Mouse (Mus musculus) midbrain, embryonic 13.5 days (tissue): ENCODE data around the gene Opcml. TPM values are rescaled to one million over a fixed set of nuclear protein-coding genes. Genes with fewer than 3 reads are reported as not detected.

Source experiments
- ATAC-seq: fragments of 200-750 bp; cut with Nextera tagmentation; 2 replicates; pipeline ENCODE4 v1.8.0; 2017; ENCODE audit warnings: mild to moderate bottlenecking, moderate TSS enrichment, moderate library complexity
- H3K27ac ChIP-seq: fragments of 300-500 bp; sonication (generic); 2 replicates; pipeline ENCODE4 v1.5.1; 2015; ENCODE audit warnings: inconsistent platforms, mild to moderate bottlenecking, moderate library complexity
- H3K27me3 ChIP-seq: fragments of 300-500 bp; sonication (generic); 2 replicates; pipeline ENCODE4 v1.6.1; 2015; ENCODE audit warnings: mild to moderate bottlenecking, inconsistent platforms
- H3K36me3 ChIP-seq: fragments of 300-500 bp; sonication (generic); 2 replicates; pipeline ENCODE4 v1.6.1; 2015; ENCODE audit warnings: mild to moderate bottlenecking, inconsistent platforms
- H3K4me1 ChIP-seq: fragments of 300-500 bp; sonication (generic); replicated peaks from 2 replicates; pipeline ENCODE4 v1.6.1; 2015; ENCODE audit warnings: inconsistent platforms
- H3K4me2 ChIP-seq: fragments of 300-500 bp; sonication (generic); replicated peaks from 2 replicates; pipeline ENCODE4 v1.6.1; 2015; ENCODE audit warnings: moderate library complexity, mild to moderate bottlenecking, inconsistent platforms
- H3K4me3 ChIP-seq: fragments of 300-500 bp; sonication (generic); replicated peaks from 2 replicates; pipeline ENCODE4 v1.5.1; 2015; ENCODE audit warnings: mild to moderate bottlenecking, inconsistent platforms
- H3K9ac ChIP-seq: fragments of 300-500 bp; sonication (generic); replicated peaks from 2 replicates; pipeline ENCODE4 v1.6.1; 2015; ENCODE audit warnings: mild to moderate bottlenecking, inconsistent platforms
- H3K9me3 ChIP-seq: fragments of 300-500 bp; sonication (generic); 2 replicates; pipeline ENCODE4 v1.6.1; 2016; ENCODE audit warnings: mild to moderate bottlenecking, inconsistent platforms
- WGBS: fragments of 180-500 bp; shearing (Covaris S2); methylation state at CpG from one replicate; pipeline ENCODE4 v1.1.7; 2015; 5-methylcytosine and 5-hydroxymethylcytosine counted together
- polyA plus RNA-seq: library from polyadenylated mRNA; unstranded; fragments of >200 nt; fragmentation: Nextera tagmentation; extraction: Ambion mirVana; gene quantifications from 2 replicates; pipeline ENCODE4 v1.2.1, GENCODE M21; 2015

Opcml gene
- polyA plus RNA-seq, 1 experiment from 2014 or later, result 18.9 TPM

DNA sequence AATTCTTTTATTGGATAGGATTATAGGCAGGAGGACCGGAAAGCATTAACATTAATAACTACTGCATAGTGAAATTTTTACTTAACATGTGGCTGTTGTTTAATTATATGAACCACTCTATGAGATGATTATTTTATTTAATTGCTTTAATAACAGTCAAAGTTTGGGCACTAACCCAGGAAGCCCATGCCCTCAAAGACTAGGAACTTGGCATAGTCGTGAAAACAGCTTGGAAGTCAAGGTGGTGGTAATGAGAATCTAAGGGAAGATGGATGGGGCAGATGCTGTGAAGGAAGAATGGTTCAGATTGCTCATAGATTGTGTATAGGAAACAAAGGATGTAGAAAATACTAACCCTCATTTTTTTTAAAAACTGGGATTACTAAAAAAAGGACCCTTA lies 399.7 kb downstream of the Opcml start:
- Histone ChIP-seq H3K9ac (no peak overlapping the region), H3K27ac (no peak overlapping the region), H3K27me3 (0 out of 2 replicates have a peak, but pooled peaks cover 3% of the 10 kb centered on the region), H3K9me3 (no peaks in the 10 kb centered on the region), H3K36me3 (no peaks in the 10 kb centered on the region), H3K4me3 (no peak overlapping the region), H3K4me1 (no peaks in the 10 kb centered on the region), H3K4me2 (no peak overlapping the region)
- no peak for ATAC-seq
- 85% methylated on average over 2 of the region's 2 CpGs for WGBS

DNA sequence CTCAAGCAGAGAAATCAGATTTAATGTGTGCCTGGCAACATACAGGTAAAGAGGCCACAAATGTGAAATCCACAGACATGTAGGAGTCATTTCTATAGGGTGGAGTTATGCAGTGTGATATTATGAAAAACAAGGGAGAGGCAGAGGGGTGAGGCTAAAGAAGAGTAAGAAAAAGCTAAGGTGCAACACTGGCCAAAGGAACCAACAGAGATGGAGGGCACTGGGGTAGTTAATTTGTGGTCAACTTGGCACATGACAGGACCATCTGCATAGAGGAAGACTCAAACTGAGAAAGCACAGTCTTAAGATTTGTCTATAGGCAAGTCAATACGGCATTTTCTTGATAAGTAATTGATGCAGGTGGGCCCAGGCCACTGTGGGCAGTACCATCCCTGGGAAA lies 400.2 kb downstream of the Opcml start:
- Histone ChIP-seq H3K9me3 (no peaks in the 10 kb centered on the region), H3K27ac (no peak overlapping the region), H3K36me3 (no peaks in the 10 kb centered on the region), H3K4me2 (no peak overlapping the region), H3K27me3 (0 out of 2 replicates have a peak, but pooled peaks cover 3% of the 10 kb centered on the region), H3K4me3 (no peak overlapping the region), H3K9ac (no peak overlapping the region), H3K4me1 (no peaks in the 10 kb centered on the region)
- ATAC-seq, result no peak
- 75% methylated on average over 1 of the region's 1 CpGs for WGBS

DNA sequence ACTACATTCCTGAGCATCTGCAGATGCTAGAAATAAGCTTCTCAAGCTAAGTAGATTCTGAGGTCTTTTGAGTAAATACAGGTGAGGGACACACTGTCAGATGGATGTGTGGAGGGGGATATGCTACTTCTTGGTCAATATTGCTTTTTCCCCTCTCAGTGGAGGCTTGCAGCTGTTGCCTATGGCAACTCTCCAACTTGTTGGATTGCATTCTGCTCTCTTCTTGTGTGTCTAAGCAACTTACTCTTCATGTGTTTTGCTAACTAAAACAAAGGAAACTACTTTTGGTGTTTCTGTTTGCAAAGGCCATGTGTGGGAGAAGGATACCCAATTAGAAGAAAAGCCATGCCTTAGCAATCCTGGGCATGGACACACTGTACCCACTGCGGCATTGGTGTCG lies 406.0 kb downstream of the Opcml start:
- no peak for ATAC-seq
- no peak overlapping the region for H3K4me3 ChIP-seq
- no peaks in the 10 kb centered on the region for H3K36me3 ChIP-seq
- no peaks in the 10 kb centered on the region for H3K9me3 ChIP-seq
- H3K27me3 ChIP-seq, result no peaks in the 10 kb centered on the region
- H3K9ac ChIP-seq, result no peak overlapping the region
- H3K4me1 ChIP-seq, result no peaks in the 10 kb centered on the region
- no peak overlapping the region for H3K4me2 ChIP-seq
- 96% methylated on average over 2 of the region's 2 CpGs for WGBS
- H3K27ac ChIP-seq, result no peak overlapping the region

DNA sequence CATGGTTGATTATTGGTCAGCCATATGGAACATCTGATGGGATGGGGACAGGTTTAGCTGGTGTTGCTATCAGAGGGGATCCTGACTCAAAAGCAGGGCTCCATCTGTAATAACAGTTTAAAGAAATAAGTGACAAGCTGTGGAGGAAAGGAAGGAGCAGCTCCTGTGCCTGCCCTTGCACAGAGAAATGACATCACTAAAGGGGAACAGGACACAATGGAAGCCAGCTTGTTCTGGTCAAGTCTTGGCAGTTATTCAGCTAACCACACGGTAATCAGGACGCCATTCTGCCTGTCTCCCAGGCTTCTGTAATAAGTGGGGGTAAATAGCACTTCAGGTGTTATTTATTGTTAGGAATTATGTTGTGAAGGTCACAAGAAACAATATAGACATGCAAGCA lies 406.5 kb downstream of the Opcml start:
- no peak for ATAC-seq
- no peak overlapping the region for H3K9ac ChIP-seq
- H3K36me3 ChIP-seq, result no peaks in the 10 kb centered on the region
- no peak overlapping the region for H3K4me3 ChIP-seq
- H3K4me2 ChIP-seq, result no peak overlapping the region
- H3K4me1 ChIP-seq, result no peaks in the 10 kb centered on the region
- no peak overlapping the region for H3K27ac ChIP-seq
- 61% methylated on average over 2 of the region's 2 CpGs for WGBS
- no peaks in the 10 kb centered on the region for H3K27me3 ChIP-seq
- H3K9me3 ChIP-seq, result no peaks in the 10 kb centered on the region

DNA sequence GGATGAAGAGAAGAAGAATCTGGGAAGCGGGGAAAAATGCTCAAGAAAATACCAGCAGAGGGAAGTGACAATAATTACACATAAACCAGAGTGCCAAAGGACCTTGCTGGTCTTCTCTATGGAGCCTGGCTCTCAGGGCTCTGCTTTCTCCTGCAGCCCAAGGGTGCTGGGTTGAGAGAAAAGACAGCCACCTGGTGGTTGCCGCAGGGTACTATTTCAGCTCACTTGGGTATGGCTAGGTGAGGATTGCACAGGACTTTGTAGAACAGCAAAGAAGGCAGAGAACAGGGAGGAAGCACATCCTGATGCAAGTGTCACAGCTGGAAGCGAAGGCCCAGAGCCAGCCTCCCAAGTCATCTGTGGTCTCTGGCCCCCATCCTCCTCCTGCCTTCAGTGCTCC lies 407.1 kb downstream of the Opcml start:
- H3K9me3 ChIP-seq, result no peaks in the 10 kb centered on the region
- no peaks in the 10 kb centered on the region for H3K4me1 ChIP-seq
- H3K4me3 ChIP-seq, result no peak overlapping the region
- no peaks in the 10 kb centered on the region for H3K36me3 ChIP-seq
- WGBS, result 55% methylated on average over 3 of the region's 3 CpGs
- H3K9ac ChIP-seq, result no peak overlapping the region
- H3K27ac ChIP-seq, result no peak overlapping the region
- H3K27me3 ChIP-seq, result no peaks in the 10 kb centered on the region
- H3K4me2 ChIP-seq, result no peak overlapping the region
- peak; percentile 87 for ATAC-seq

DNA sequence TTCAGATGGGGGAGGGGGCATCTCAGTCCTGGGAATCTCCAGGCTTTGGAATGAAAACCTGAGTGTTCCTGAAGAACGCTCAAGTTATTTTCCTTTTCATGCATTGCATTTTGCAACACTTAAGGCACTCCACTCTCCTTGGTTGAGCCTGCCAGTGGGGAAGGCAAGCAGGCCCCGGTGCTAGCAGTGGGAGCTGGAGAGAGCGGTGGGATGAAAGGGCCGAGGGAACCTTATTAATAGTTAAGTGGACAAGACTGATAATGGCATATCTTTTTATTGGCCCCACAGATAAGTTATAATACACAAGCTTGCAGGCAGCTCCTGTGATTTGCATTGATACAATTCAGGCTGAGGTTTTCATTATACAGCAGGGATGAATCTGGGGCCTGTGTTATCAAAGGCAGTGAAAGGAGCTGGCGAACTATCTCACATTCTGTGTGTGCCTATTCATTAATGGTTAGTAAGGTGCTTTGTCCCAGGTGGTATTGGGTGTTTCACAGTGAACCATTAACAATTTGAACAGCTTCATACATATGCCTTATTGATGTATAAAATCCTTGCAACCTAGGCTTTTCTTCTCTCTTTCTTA lies 407.6 kb downstream of the Opcml start:
- Histone ChIP-seq H3K36me3 (no peaks in the 10 kb centered on the region), H3K27me3 (no peaks in the 10 kb centered on the region), H3K4me2 (no peak overlapping the region), H3K27ac (no peak overlapping the region), H3K9me3 (no peaks in the 10 kb centered on the region), H3K9ac (no peak overlapping the region), H3K4me3 (no peak overlapping the region), H3K4me1 (no peaks in the 10 kb centered on the region)
- peak; percentile 50; the same call in 1 of the 2 replicates for ATAC-seq
- 54% methylated on average over 5 of the region's 5 CpGs for WGBS

DNA sequence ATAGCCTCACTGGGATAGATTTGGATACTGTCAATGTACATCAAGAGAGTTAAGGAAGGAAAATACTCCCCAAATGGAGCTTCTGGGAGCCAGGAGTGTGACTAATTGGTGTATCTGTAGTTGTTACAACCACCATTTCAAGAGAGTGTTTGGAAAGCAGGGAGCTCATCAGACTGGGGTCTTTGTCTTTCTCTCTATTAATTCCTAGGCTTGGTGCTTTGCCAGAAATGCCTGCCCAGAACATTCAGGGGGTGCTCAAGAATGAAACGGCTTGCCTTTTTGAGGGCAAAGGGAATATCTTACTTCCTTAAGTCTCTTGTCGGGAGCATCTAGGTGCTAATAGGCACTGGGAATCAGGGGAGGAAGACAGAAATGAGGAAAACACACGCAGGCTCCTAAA lies 416.9 kb downstream of the Opcml start:
- Histone ChIP-seq H3K4me1 (no peaks in the 10 kb centered on the region), H3K4me2 (no peak overlapping the region), H3K9ac (no peak overlapping the region), H3K27ac (no peak overlapping the region), H3K27me3 (no peaks in the 10 kb centered on the region), H3K4me3 (no peak overlapping the region), H3K9me3 (no peaks in the 10 kb centered on the region), H3K36me3 (no peaks in the 10 kb centered on the region)
- no peak for ATAC-seq
- 71% methylated on average over 3 of the region's 3 CpGs for WGBS

DNA sequence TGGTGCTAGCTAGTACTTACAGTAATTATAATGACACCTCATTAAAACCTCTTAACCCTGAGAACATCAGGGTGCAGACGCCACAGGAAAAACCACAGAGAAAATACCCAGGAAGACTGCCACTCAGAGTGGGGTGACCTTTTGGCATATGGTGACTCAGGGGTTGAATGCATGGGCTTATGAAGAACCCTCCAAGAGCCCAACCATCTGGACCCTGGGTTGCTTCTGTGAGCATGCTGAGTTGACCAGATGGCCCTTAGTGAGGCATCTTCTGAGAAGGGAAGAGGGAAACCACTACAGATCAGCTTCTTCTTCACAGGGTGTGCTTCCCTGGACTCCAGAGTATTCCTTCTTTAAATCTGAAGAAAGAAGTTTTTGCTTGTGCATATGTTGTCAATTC lies 418.1 kb downstream of the Opcml start:
- Histone ChIP-seq H3K4me3 (no peak overlapping the region), H3K27ac (no peak overlapping the region), H3K9ac (no peak overlapping the region), H3K36me3 (no peaks in the 10 kb centered on the region), H3K4me2 (no peak overlapping the region), H3K4me1 (no peaks in the 10 kb centered on the region), H3K9me3 (no peaks in the 10 kb centered on the region), H3K27me3 (no peaks in the 10 kb centered on the region)
- no peak for ATAC-seq
- WGBS, result 92% methylated on average over 1 of the region's 1 CpGs

DNA sequence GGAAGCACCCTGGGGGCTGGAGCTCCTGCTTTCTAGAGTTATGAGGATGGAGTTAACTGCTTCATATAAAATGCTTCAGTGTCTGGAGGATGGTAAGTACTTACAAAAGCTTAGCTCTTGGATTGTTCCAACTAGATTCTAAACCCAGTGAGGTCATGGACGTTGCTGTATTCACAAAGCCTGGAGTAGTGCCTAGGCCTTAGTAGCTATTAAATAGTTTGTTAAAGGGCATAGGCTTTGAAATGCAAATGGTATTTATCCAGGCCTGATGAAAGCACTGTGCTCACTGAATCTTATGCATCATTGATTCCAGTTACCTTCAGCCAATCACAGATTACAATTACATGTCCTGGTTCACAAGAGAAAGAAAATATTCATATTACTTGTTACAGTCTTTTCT lies 421.3 kb downstream of the Opcml start:
- Histone ChIP-seq H3K4me2 (no peak overlapping the region), H3K4me1 (no peaks in the 10 kb centered on the region), H3K36me3 (no peaks in the 10 kb centered on the region), H3K9me3 (no peaks in the 10 kb centered on the region), H3K27me3 (no peaks in the 10 kb centered on the region), H3K9ac (no peak overlapping the region), H3K27ac (no peak overlapping the region), H3K4me3 (no peak overlapping the region)
- WGBS, result 8% methylated on average over 1 of the region's 1 CpGs
- 0 out of 2 replicates have a peak, but pooled peaks have one; percentile 40 for ATAC-seq

DNA sequence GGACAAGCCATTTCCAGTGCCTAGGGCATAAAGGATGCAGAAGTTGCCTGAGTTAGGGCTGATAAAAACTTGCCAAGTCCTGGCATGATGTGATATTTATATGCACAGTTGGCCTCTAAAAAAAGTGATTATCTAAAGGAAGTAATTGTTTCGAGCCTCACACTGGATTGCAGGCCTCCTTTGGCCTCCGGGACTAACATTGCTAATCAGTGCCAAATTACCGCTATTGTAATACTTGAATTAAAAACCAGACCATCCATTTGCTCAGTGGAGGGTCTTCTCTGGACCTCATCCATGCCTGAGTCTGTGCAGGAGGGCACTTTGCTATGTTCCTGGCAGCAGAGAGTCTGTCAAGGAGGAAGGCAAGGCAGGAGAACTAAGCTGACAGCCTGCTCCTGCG lies 423.3 kb downstream of the Opcml start:
- H3K9ac ChIP-seq, result no peak overlapping the region
- no peak overlapping the region for H3K4me3 ChIP-seq
- H3K4me1 ChIP-seq, result no peaks in the 10 kb centered on the region
- WGBS, result 72% methylated on average over 4 of the region's 4 CpGs
- no peaks in the 10 kb centered on the region for H3K27me3 ChIP-seq
- H3K4me2 ChIP-seq, result no peak overlapping the region
- no peak overlapping the region for H3K27ac ChIP-seq
- H3K9me3 ChIP-seq, result no peaks in the 10 kb centered on the region
- ATAC-seq, result no peak
- H3K36me3 ChIP-seq, result no peaks in the 10 kb centered on the region

DNA sequence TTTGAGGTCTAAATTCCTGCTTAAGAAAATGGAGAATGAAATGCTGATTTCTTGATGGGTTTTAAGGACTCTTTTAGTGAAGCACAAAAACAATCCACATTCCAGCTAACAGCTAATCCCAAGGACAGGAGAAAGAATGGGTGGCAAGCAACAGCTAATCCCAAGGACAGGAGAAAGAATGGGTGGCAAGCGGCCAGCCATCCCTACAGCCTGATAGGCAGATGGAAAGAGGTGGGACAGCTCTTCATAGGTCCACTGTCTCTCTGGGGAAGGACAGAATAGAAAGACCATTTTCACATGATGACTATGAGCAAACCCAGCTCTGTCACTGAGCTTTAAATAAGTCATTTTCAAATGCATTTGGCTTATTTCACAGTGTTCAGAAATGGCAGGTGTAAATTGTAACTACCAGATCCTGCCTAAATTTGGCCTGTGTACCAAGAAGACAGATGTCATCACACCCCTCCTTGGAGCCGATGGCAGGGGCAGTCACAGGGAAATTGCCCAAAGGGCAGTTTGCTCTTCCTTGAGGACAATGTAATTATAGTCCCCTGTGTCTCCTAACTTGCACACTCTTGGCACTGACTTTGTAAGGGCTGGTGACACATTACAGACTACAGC lies 427.6 kb downstream of the Opcml start:
- WGBS, result 64% methylated on average over 2 of the region's 2 CpGs
- Histone ChIP-seq H3K27me3 (no peaks in the 10 kb centered on the region), H3K4me2 (no peak overlapping the region), H3K4me1 (no peaks in the 10 kb centered on the region), H3K36me3 (no peaks in the 10 kb centered on the region), H3K9ac (no peak overlapping the region), H3K9me3 (no peaks in the 10 kb centered on the region), H3K4me3 (no peak overlapping the region), H3K27ac (no peak overlapping the region)
- no peak for ATAC-seq

DNA sequence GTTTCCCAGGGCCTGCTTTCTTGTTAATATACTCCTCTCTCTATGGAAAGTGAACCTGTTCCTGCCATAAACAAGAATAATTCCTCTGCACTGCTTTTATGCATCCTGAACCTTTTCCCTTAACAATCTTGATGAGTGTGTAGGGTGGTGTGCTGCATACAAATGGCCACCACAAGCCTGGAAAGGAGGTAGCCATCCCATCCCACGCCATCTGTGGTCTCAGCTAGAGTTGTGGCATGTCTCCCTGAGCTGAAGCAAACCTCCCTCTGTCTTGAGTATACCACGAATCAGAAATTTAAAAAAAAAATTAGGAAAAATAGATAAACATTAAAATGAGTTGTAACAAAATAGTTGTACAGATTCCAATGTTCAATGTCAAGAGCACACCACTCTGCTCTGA lies 432.2 kb downstream of the Opcml start:
- H3K9me3 ChIP-seq, result no peaks in the 10 kb centered on the region
- H3K4me2 ChIP-seq, result no peak overlapping the region
- no peak overlapping the region for H3K27ac ChIP-seq
- no peaks in the 10 kb centered on the region for H3K27me3 ChIP-seq
- no peak overlapping the region for H3K9ac ChIP-seq
- H3K4me1 ChIP-seq, result no peaks in the 10 kb centered on the region
- 69% methylated on average over 2 of the region's 2 CpGs for WGBS
- no peaks in the 10 kb centered on the region for H3K36me3 ChIP-seq
- ATAC-seq, result no peak
- H3K4me3 ChIP-seq, result no peak overlapping the region
